Mouse (Mus musculus): ENCODE measurements around the gene Ndufb2. TPM values are rescaled to one million over a fixed set of nuclear protein-coding genes. Genes with fewer than 3 reads are reported as not detected.

Ndufb2 gene
- polyA plus RNA-seq (2015; fragmentation: Nextera tagmentation; extraction: Ambion mirVana), result 325 and 354 TPM in 2 replicates

- Histone ChIP-seq H3K27ac (peak within 1 kb of the TSS; percentile 83), H3K9ac (peak within 1 kb of the TSS; percentile 83), H3K27me3 (no peaks in the 10 kb centered on the region), H3K36me3 (ENCODE audit: poor library complexity, severe bottlenecking) (peaks cover 23% of the 10 kb centered on the region), H3K4me2 (peak within 1 kb of the TSS; percentile 66), H3K4me3 (peak within 1 kb of the TSS; percentile 80), H3K9me3 (replicated peaks) (no peaks in the 10 kb centered on the region), H3K4me1 (peaks cover 12% of the 10 kb centered on the region)
- under 1% methylated on average over 56 of the region's 56 CpGs for WGBS
- ATAC-seq, result peak; percentile 99
These were observed at the start of gene Ndufb2 for GRCm38 (mm10) chr6:39592401-39593214. Ndufb2 (plus strand) TSS chr6:39592574.

GRCm38 (mm10) chr6:39542631-39543597, 49.5 kb upstream of the Ndufb2 start:
- H3K4me2 ChIP-seq, result peak overlapping the region; percentile 33
- no peaks in the 10 kb centered on the region for H3K9me3 ChIP-seq (replicated peaks)
- peak overlapping the region; percentile 88 for H3K27ac ChIP-seq
- peak; percentile 83 for ATAC-seq
- 0 out of 2 replicates have a peak, but pooled peaks cover 5% of the 10 kb centered on the region for H3K36me3 ChIP-seq (ENCODE audit: poor library complexity, severe bottlenecking)
- no peak overlapping the region for H3K4me3 ChIP-seq
- peaks cover 80% of the 10 kb centered on the region for H3K4me1 ChIP-seq
- no peaks in the 10 kb centered on the region for H3K27me3 ChIP-seq
- 21% methylated on average over 15 of the region's 15 CpGs for WGBS
- H3K9ac ChIP-seq, result peak overlapping the region; percentile 51; the same call in 1 of the 2 replicates

GRCm38 (mm10) chr6:39543769-39544420, 48.5 kb upstream of the Ndufb2 start:
- 30% methylated on average over 15 of the region's 15 CpGs for WGBS
- no peaks in the 10 kb centered on the region for H3K27me3 ChIP-seq
- H3K9ac ChIP-seq, result no peak overlapping the region
- H3K4me2 ChIP-seq, result peak overlapping the region; percentile 33; the same call in 1 of the 2 replicates
- peak; percentile 5; the same call in 1 of the 2 replicates for ATAC-seq
- no peak overlapping the region for H3K4me3 ChIP-seq
- peaks cover 74% of the 10 kb centered on the region for H3K4me1 ChIP-seq
- H3K27ac ChIP-seq, result peak overlapping the region; percentile 88
- no peaks in the 10 kb centered on the region for H3K9me3 ChIP-seq (replicated peaks)
- H3K36me3 ChIP-seq (ENCODE audit: poor library complexity, severe bottlenecking), result 0 out of 2 replicates have a peak, but pooled peaks cover 5% of the 10 kb centered on the region

GRCm38 (mm10) chr6:39545474-39545873, 46.9 kb upstream of the Ndufb2 start:
- ATAC-seq, result no peak
- Histone ChIP-seq H3K4me3 (no peak overlapping the region), H3K27me3 (no peaks in the 10 kb centered on the region), H3K9me3 (replicated peaks) (no peaks in the 10 kb centered on the region), H3K27ac (no peak overlapping the region), H3K4me2 (no peak overlapping the region), H3K36me3 (ENCODE audit: poor library complexity, severe bottlenecking) (0 out of 2 replicates have a peak, but pooled peaks cover 5% of the 10 kb centered on the region), H3K4me1 (peaks cover 60% of the 10 kb centered on the region), H3K9ac (no peak overlapping the region)
- 92% methylated on average over 7 of the region's 7 CpGs for WGBS

- WGBS, result 82% methylated on average over 5 of the region's 5 CpGs
- Histone ChIP-seq H3K4me2 (no peak overlapping the region), H3K27me3 (no peaks in the 10 kb centered on the region), H3K4me3 (no peak overlapping the region), H3K9ac (no peak overlapping the region), H3K4me1 (peaks cover 51% of the 10 kb centered on the region), H3K36me3 (ENCODE audit: poor library complexity, severe bottlenecking) (peaks cover 10% of the 10 kb centered on the region; the same call in 1 of the 2 replicates), H3K9me3 (replicated peaks) (no peaks in the 10 kb centered on the region), H3K27ac (no peak overlapping the region)
- ATAC-seq, result no peak
These were observed 44.3 kb upstream of the Ndufb2 start for GRCm38 (mm10) chr6:39548030-39548429.

- Histone ChIP-seq H3K36me3 (ENCODE audit: poor library complexity, severe bottlenecking) (peaks cover 11% of the 10 kb centered on the region; the same call in 1 of the 2 replicates), H3K9me3 (replicated peaks) (no peaks in the 10 kb centered on the region), H3K9ac (no peak overlapping the region), H3K4me2 (no peak overlapping the region), H3K27ac (no peak overlapping the region), H3K4me3 (no peak overlapping the region), H3K27me3 (no peaks in the 10 kb centered on the region), H3K4me1 (peaks cover 45% of the 10 kb centered on the region)
- WGBS, result 68% methylated on average over 8 of the region's 8 CpGs
- ATAC-seq, result no peak
These were observed 40.3 kb upstream of the Ndufb2 start for GRCm38 (mm10) chr6:39551981-39552636.

- Histone ChIP-seq H3K27ac (no peak overlapping the region), H3K4me3 (peak overlapping the region; percentile 88), H3K9ac (peak overlapping the region; percentile 43), H3K36me3 (ENCODE audit: poor library complexity, severe bottlenecking) (peaks cover 9% of the 10 kb centered on the region; the same call in 1 of the 2 replicates), H3K27me3 (no peaks in the 10 kb centered on the region), H3K4me2 (peak overlapping the region; percentile 67), H3K9me3 (replicated peaks) (no peaks in the 10 kb centered on the region), H3K4me1 (peaks cover 52% of the 10 kb centered on the region)
- 54% methylated on average over 12 of the region's 12 CpGs for WGBS
- no peak for ATAC-seq
These were observed 37.3 kb upstream of the Ndufb2 start for GRCm38 (mm10) chr6:39554888-39555647.

GRCm38 (mm10) chr6:39555648-39555945, 36.8 kb upstream of the Ndufb2 start:
- no peak overlapping the region for H3K27ac ChIP-seq
- no peaks in the 10 kb centered on the region for H3K9me3 ChIP-seq (replicated peaks)
- H3K4me2 ChIP-seq, result peak overlapping the region; percentile 67
- no peak for ATAC-seq
- peaks cover 52% of the 10 kb centered on the region for H3K4me1 ChIP-seq
- WGBS, result 77% methylated on average over 2 of the region's 2 CpGs
- peaks cover 9% of the 10 kb centered on the region; the same call in 1 of the 2 replicates for H3K36me3 ChIP-seq (ENCODE audit: poor library complexity, severe bottlenecking)
- peak overlapping the region; percentile 41 for H3K9ac ChIP-seq
- peak overlapping the region; percentile 88 for H3K4me3 ChIP-seq
- H3K27me3 ChIP-seq, result no peaks in the 10 kb centered on the region

GRCm38 (mm10) chr6:39556900-39557659, 35.3 kb upstream of the Ndufb2 start:
- Histone ChIP-seq H3K9me3 (replicated peaks) (no peaks in the 10 kb centered on the region), H3K4me1 (peaks cover 52% of the 10 kb centered on the region), H3K4me2 (peak overlapping the region; percentile 67), H3K27me3 (no peaks in the 10 kb centered on the region), H3K9ac (peak overlapping the region; percentile 92), H3K36me3 (ENCODE audit: poor library complexity, severe bottlenecking) (0 out of 2 replicates have a peak, but pooled peaks cover 4% of the 10 kb centered on the region), H3K27ac (peak overlapping the region; percentile 89), H3K4me3 (peak overlapping the region; percentile 88)
- peak; percentile 74 for ATAC-seq
- WGBS, result under 1% methylated on average over 50 of the region's 54 CpGs

- H3K27me3 ChIP-seq, result no peaks in the 10 kb centered on the region
- peak within 1 kb of the TSS; percentile 88 for H3K4me3 ChIP-seq
- under 1% methylated on average over 45 of the region's 50 CpGs for WGBS
- peak within 1 kb of the TSS; percentile 92 for H3K9ac ChIP-seq
- peaks cover 49% of the 10 kb centered on the region for H3K4me1 ChIP-seq
- H3K27ac ChIP-seq, result peak within 1 kb of the TSS; percentile 89
- H3K36me3 ChIP-seq (ENCODE audit: poor library complexity, severe bottlenecking), result 0 out of 2 replicates have a peak, but pooled peaks cover 4% of the 10 kb centered on the region
- peak within 1 kb of the TSS; percentile 67 for H3K4me2 ChIP-seq
- peak; percentile 96 for ATAC-seq
- H3K9me3 ChIP-seq (replicated peaks), result no peaks in the 10 kb centered on the region
These were observed 34.6 kb upstream of the Ndufb2 start, which contains the start of gene Dennd2a for GRCm38 (mm10) chr6:39557723-39558261. Dennd2a (minus strand) TSS chr6:39557867.

Data from forebrain, embryonic 13.5 days (tissue).